Mouse (Mus musculus) CH12.LX (cell line): Measurements from ENCODE around the gene Nbea. TPM values are rescaled to one million over a fixed set of nuclear protein-coding genes. Genes with fewer than 3 reads are reported as not detected.

Experiments used
- DNase-seq: peaks from one replicate; pipeline ENCODE4 v3.0.0-alpha.2; 2013; ENCODE audit errors: extremely low read depth
- H3K27ac ChIP-seq: 2 replicates; pipeline ENCODE4 v1.5.1; 2012; ENCODE audit warnings: low read depth, mild to moderate bottlenecking, control low read depth, moderate library complexity; ENCODE audit not compliant: insufficient read depth
- H3K27me3 ChIP-seq: replicated peaks from 2 replicates; pipeline ENCODE3; 2012; ENCODE audit warnings: inconsistent platforms
- H3K36me3 ChIP-seq, 2 experiments: replicated peaks in 1 of 2; 2 replicates each; pipeline versions ENCODE3 to v1.6.1; 2012; ENCODE audit warnings: inconsistent platforms in 1 of 2, low read length in 1 of 2, mild to moderate bottlenecking in 1 of 2, mixed read lengths in 1 of 2, moderate library complexity in 1 of 2; ENCODE audit not compliant: control insufficient read depth in 1 of 2, insufficient read depth in 1 of 2
- H3K4me1 ChIP-seq, 2 experiments: 2 replicates each; pipeline ENCODE4 v1.6.1; 2012; ENCODE audit warnings: inconsistent platforms in 1 of 2, moderate library complexity in 1 of 2; ENCODE audit not compliant: insufficient read depth in 2 of 2, control insufficient read depth in 1 of 2
- H3K4me2 ChIP-seq: 2 replicates; pipeline ENCODE4 v1.6.1; 2012; ENCODE audit warnings: low read depth, mild to moderate bottlenecking, control low read depth; ENCODE audit not compliant: poor library complexity, insufficient read depth, severe bottlenecking
- H3K4me3 ChIP-seq, 3 experiments: fragments of 150-350 bp in 1 of 3; sonication (generic) in 1 of 3; replicated peaks in 1 of 3; 2 replicates each; pipeline versions ENCODE3 to v1.5.1; 2011 to 2012; ENCODE audit warnings: low read depth in 2 of 3, low read length in 2 of 3, mild to moderate bottlenecking in 2 of 3, moderate library complexity in 2 of 3, control low read depth in 1 of 3, improper control_type of control experiment in 1 of 3, inconsistent platforms in 1 of 3, mixed read lengths in 1 of 3; ENCODE audit not compliant: poor library complexity in 1 of 3
- H3K79me2 ChIP-seq: replicated peaks from 2 replicates; pipeline ENCODE4 v1.6.1; 2012; ENCODE audit warnings: mild to moderate bottlenecking, moderate library complexity; ENCODE audit not compliant: control insufficient read depth, poor library complexity, insufficient read depth, severe bottlenecking; ENCODE audit errors: extremely low read depth
- H3K9ac ChIP-seq: 2 replicates; pipeline ENCODE4 v1.6.1; 2012; ENCODE audit warnings: low read depth, mild to moderate bottlenecking, control low read depth, moderate library complexity; ENCODE audit not compliant: insufficient read depth
- H3K9me3 ChIP-seq: replicated peaks from 2 replicates; pipeline ENCODE3; 2012; ENCODE audit warnings: low read length, inconsistent platforms, mixed read lengths
- BHLHE40 ChIP-seq: IDR thresholded peaks from 2 replicates; pipeline ENCODE4 v1.6.1; 2011; ENCODE audit warnings: mild to moderate bottlenecking, low read depth, low read length, improper control_type of control experiment
- CHD1 ChIP-seq: IDR thresholded peaks from 2 replicates; pipeline ENCODE4 v1.6.1; 2012; ENCODE audit warnings: low read depth, low read length, improper control_type of control experiment, inconsistent platforms
- CHD2 ChIP-seq: IDR thresholded peaks from 2 replicates; pipeline ENCODE4 v1.6.1; 2011; ENCODE audit warnings: low read length, improper control_type of control experiment
- CTCF ChIP-seq, 2 experiments: IDR thresholded peaks in 1 of 2; conservative IDR thresholded peaks in 1 of 2; 2 replicates each; pipeline ENCODE4 v1.5.1; 2011 to 2012; ENCODE audit warnings: low read depth in 2 of 2, low read length in 2 of 2, improper control_type of control experiment in 1 of 2, inconsistent platforms in 1 of 2, mild to moderate bottlenecking in 1 of 2, moderate library complexity in 1 of 2
- ETS1 ChIP-seq: conservative IDR thresholded peaks from 2 replicates; pipeline ENCODE4 v1.6.1; 2012; ENCODE audit warnings: low read depth, mild to moderate bottlenecking, inconsistent platforms, low read length, improper control_type of control experiment, moderate library complexity
- IRF4 ChIP-seq: IDR thresholded peaks from 2 replicates; pipeline ENCODE4 v1.6.1; 2014; ENCODE audit warnings: low read depth, mild to moderate bottlenecking, inconsistent platforms, low read length, improper control_type of control experiment
- MEF2A ChIP-seq: IDR thresholded peaks from 2 replicates; pipeline ENCODE4 v1.6.1; 2014; ENCODE audit warnings: low read depth, mild to moderate bottlenecking, inconsistent platforms, low read length, improper control_type of control experiment, borderline replicate concordance
- PAX5 ChIP-seq: IDR thresholded peaks from 2 replicates; pipeline ENCODE4 v1.6.1; 2012; ENCODE audit warnings: low read length, inconsistent platforms, mixed read lengths
- POLR2AphosphoS2 ChIP-seq: IDR thresholded peaks from 2 replicates; pipeline ENCODE4 v1.6.1; 2011; ENCODE audit warnings: low read depth, low read length, improper control_type of control experiment
- RCOR1 ChIP-seq: conservative IDR thresholded peaks from 2 replicates; pipeline ENCODE4 v1.6.1; 2012; ENCODE audit warnings: low read depth, mild to moderate bottlenecking, inconsistent platforms, low read length, improper control_type of control experiment
- SIN3A ChIP-seq: IDR thresholded peaks from 2 replicates; pipeline ENCODE4 v1.6.1; 2012; ENCODE audit warnings: low read length, improper control_type of control experiment, inconsistent platforms
- SMC3 ChIP-seq: IDR thresholded peaks from 2 replicates; pipeline ENCODE4 v1.6.1; 2011; ENCODE audit warnings: low read depth, low read length, improper control_type of control experiment
- TCF12 ChIP-seq: IDR thresholded peaks from 2 replicates; pipeline ENCODE4 v1.6.1; 2014; ENCODE audit warnings: low read depth, mild to moderate bottlenecking, inconsistent platforms, low read length, improper control_type of control experiment
- UBTF ChIP-seq: IDR thresholded peaks from 2 replicates; pipeline ENCODE4 v1.6.1; 2012; ENCODE audit warnings: low read depth, mild to moderate bottlenecking, inconsistent platforms, low read length, improper control_type of control experiment, moderate library complexity
- ZC3H11A ChIP-seq: IDR thresholded peaks from 2 replicates; pipeline ENCODE4 v1.6.1; 2012; ENCODE audit warnings: low read depth, mild to moderate bottlenecking, inconsistent platforms, low read length, improper control_type of control experiment
- ZNF384 ChIP-seq: IDR thresholded peaks from 2 replicates; pipeline ENCODE4 v1.6.1; 2012; ENCODE audit warnings: low read depth, low read length, improper control_type of control experiment, inconsistent platforms
- dilution Hi-C: fragments of 300-500 bp; cut with MboI; formaldehyde crosslinking; loops from 2 replicates; pipeline ENCODE4 v1.14.3; 2020; ENCODE audit warnings: low sequenced_read_pairs; ENCODE audit not compliant: extremely low pct_unique_long_range_greater_than_20kb, extremely low pct_ligation_motif_present
- in situ Hi-C: fragments of 300-500 bp; cut with MboI; formaldehyde crosslinking; loops from 3 replicates; pipeline ENCODE4 v1.14.3; 2019; ENCODE audit warnings: low sequenced_read_pairs, low pct_ligation_motif_present, low pct_unique_long_range_greater_than_20kb, mixed read lengths
- polyA plus RNA-seq: library from polyadenylated mRNA; unstranded; fragments of >175 nt; gene quantifications from 2 replicates; pipeline ENCODE4 v1.2.1, GENCODE M21; 2012; ENCODE audit warnings: low read depth; ENCODE audit not compliant: insufficient read length
- total RNA-seq, 2 experiments: library from RNA; depleted of rRNA; stranded (reverse); fragments of 300-350 nt in 1 of 2; fragments of >200 nt in 1 of 2; gene quantifications; 2 replicates each; pipeline ENCODE4 v1.2.3; 2012 to 2014

The Nbea gene
- total and polyA plus RNA-seq, 3 experiments = 0.04 TPM; not detected in 2

- Histone ChIP-seq H3K27ac (no peak overlapping the region), H3K4me2 (no peak overlapping the region), H3K27me3 (no peaks in the 10 kb centered on the region), H3K9ac (no peak overlapping the region), H3K4me1 (no peaks in the 10 kb centered on the region), H3K36me3 (no peaks in the 10 kb centered on the region), H3K4me3 (no peak overlapping the region), H3K9me3 (peaks cover 43% of the 10 kb centered on the region), H3K79me2 (no peaks in the 10 kb centered on the region)
- no peak for TF ChIP-seq SMC3
- TF ChIP-seq CHD1 = no peak
- no peak for TF ChIP-seq SIN3A
- TF ChIP-seq ZNF384 = no peak
- TF ChIP-seq BHLHE40 = no peak
- in situ Hi-C loops (no loop called here), dilution Hi-C loops (no loop called here)
- no peak for DNase-seq
These were observed 331.0 kb downstream of the Nbea start for GRCm38 (mm10) chr3:55852488-55852887.

- no peaks in the 10 kb centered on the region for H3K27me3 ChIP-seq
- H3K4me2 ChIP-seq = no peak overlapping the region
- no peaks in the 10 kb centered on the region for H3K36me3 ChIP-seq
- TF ChIP-seq SMC3 (no peak), IRF4 (no peak), BHLHE40 (no peak), POLR2AphosphoS2 (no peak), ETS1 (no peak), TCF12 (no peak), MEF2A (no peak), ZC3H11A (no peak), SIN3A (no peak), CTCF (conservative IDR thresholded peaks at IDR 0.05 in 1 of 2, IDR thresholded peaks at IDR 0.05 in 1 of 2; ENCODE audit: low read depth in 2 of 2, low read length in 2 of 2) (no peak), PAX5 (no peak), CHD2 (no peak), RCOR1 (no peak), UBTF (no peak)
- H3K9me3 ChIP-seq = peaks cover 36% of the 10 kb centered on the region
- in situ Hi-C loops = no loop called here
- H3K4me1 ChIP-seq = no peaks in the 10 kb centered on the region
- dilution Hi-C loops = no loop called here
- H3K27ac ChIP-seq = no peak overlapping the region
- no peaks in the 10 kb centered on the region for H3K79me2 ChIP-seq
- no peak for DNase-seq
- no peak overlapping the region for H3K4me3 ChIP-seq
- no peak overlapping the region for H3K9ac ChIP-seq
These were observed 336.4 kb downstream of the Nbea start for GRCm38 (mm10) chr3:55847115-55847514.
